Mouse (Mus musculus) megakaryocyte, embryonic 14.5 days (primary cell): ENCODE measurements around the gene Akr1c14.

ENCODE experiments used
- FLI1 ChIP-seq: IDR thresholded peaks from 2 replicates; pipeline ENCODE4 v1.6.1; 2012; ENCODE audit warnings: low read length, inconsistent platforms, mixed read lengths
- GATA1 ChIP-seq: IDR thresholded peaks from 3 replicates; pipeline ENCODE4 v1.6.1; 2012; ENCODE audit warnings: mixed read lengths, low read length, inconsistent platforms, borderline replicate concordance

DNA sequence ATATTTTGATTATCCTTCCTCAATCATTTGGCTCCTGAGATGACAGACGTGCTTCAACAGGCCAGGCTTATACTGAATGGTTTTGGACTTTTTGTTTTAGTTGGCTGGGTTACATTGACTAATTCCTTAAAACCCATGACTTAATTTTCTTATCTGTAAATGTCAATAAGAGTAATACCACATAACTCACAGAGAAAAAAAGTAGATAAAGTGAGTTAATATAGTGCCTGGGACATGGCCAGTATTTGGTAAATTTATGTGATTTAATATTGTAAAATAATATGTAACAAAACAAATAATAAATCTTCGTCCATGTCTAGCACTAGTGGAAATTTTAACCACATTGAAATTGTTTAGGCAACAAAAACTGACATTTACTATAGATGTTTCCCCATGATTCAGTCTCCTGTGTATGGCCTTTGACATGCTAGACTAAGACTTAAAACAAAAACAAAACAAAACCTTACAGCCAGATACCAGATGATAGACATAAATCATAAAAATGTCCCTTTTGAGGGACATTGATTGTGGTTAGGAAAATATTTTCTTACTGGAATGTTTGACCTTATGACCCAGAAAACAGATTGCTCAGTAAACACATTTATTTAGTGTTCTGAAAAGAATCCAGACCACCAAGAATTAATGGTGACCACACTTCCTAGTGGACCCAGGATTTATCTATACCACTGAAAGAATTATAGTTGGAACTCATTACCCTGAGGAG, 70.5 kb downstream of the Akr1c14 start:
- no peak for TF ChIP-seq GATA1
- TF ChIP-seq FLI1, result no peak
